Mouse (Mus musculus): ENCODE results near the gene Dyrk1b.

DNA sequence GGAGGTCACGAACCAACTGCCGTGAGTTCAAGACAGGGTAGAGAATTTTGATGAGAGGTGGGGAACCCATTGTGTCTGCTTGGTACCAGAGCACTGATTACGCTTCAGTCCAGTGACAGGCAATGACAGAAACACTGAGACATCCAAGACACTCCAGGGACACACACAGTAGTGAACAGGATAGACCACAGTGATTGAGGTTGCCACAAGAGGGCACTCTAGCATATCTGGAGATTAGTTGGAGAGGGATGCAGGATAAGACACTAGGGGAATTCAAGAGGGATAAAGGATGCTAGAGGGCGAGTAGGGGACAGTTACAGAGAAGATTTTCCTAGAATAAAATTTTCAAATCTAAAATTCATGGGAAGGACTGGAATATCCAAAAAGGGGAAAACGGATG, 41.7 kb upstream of the Dyrk1b start:
- TF ChIP-seq CTCF (IDR thresholded peaks at IDR 0.05; ENCODE audit: control insufficient read depth, insufficient read depth, low read length): no peak
- TF ChIP-seq POLR2A (IDR thresholded peaks at IDR 0.05; ENCODE audit: borderline replicate concordance, control insufficient read depth, low read depth, low read length): no peak
